Mouse (Mus musculus): Measurements from ENCODE around the gene Safb2.

DNA sequence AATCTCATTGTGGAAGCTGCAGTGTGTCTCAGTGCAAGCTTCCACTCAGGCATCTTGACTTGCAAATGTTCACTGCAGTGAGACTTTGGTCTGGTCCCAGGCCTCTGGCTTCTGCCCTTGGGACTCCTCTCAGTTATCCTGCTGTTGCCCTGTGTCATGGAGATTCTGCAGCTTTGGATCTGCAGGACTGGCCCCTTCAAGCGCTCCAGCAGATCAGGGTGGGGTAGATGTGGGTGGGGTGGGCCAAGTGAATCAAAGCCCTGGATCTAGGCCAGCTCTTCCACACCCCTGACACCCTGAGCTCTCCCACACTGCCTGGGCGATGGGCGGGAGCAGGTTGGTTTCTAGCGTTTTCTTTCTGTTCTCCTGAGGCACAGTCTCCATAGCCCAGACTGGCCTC is 47.4 kb upstream of the Safb2 start:
- TF ChIP-seq GATA1 (IDR thresholded peaks at IDR 0.05; ENCODE audit: borderline replicate concordance, low read length) (no peak), FLI1 (IDR thresholded peaks at IDR 0.05; ENCODE audit: low read length) (no peak)

Data from megakaryocyte, embryonic 14.5 days (primary cell).